Mouse (Mus musculus) common myeloid progenitor, adult 5-6 weeks (primary cell): ENCODE results near the gene Il22ra1. TPM values are rescaled to one million over a fixed set of nuclear protein-coding genes. Genes with fewer than 3 reads are reported as not detected.

Experiments used
- ATAC-seq: replicated peaks from 2 replicates; pipeline ENCODE4 v1.8.0; 2016; ENCODE audit warnings: low read depth, mild to moderate bottlenecking, moderate TSS enrichment, inconsistent platforms; ENCODE audit not compliant: poor library complexity, severe bottlenecking
- total RNA-seq: library from RNA; stranded (forward); fragments of 200-1000, 187-1606 nt; gene quantifications from 2 replicates; pipeline ENCODE4 v1.2.3, GENCODE M21; 2017

Gene Il22ra1
- total RNA-seq, 1 experiment from 2014 or later, result not detected

GRCm38 (mm10) chr4:135768572-135769526 lies 40.9 kb downstream of the Il22ra1 start:
- peak; percentile 53; the same call in 1 of the 2 replicates for ATAC-seq

GRCm38 (mm10) chr4:135770611-135771305 lies 42.8 kb downstream of the Il22ra1 start:
- no peak for ATAC-seq

- no peak for ATAC-seq
Measured at GRCm38 (mm10) chr4:135771592-135771991, 43.6 kb downstream of the Il22ra1 start.

GRCm38 (mm10) chr4:135772671-135773070 lies 44.7 kb downstream of the Il22ra1 start:
- ATAC-seq, result no peak

DNA sequence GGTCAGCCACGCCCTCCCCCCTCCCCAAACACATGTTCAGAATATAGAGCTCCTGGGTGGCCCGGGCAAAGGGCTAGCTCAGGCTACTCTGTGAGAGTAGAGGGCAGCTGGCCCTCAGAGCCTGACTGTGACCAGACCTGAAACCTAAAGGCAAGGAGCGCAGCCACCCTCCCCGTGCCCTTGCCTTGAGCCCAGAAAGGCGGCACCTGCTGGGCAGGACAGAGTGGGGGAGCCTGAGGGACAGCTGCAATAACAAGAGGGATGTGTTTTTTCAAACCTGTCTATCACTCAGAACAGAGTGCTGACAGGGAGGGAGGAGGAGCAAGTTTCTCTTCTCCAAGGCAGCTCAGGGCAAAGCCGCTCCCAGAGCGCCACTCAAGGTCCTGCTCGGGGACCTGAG lies 46.5 kb downstream of the Il22ra1 start:
- ATAC-seq, result no peak

GRCm38 (mm10) chr4:135776850-135777249 lies 48.9 kb downstream of the Il22ra1 start:
- no peak for ATAC-seq

- ATAC-seq, result no peak
Measured at GRCm38 (mm10) chr4:135779661-135780060, 51.7 kb downstream of the Il22ra1 start.

GRCm38 (mm10) chr4:135780255-135780654 lies 52.3 kb downstream of the Il22ra1 start:
- no peak for ATAC-seq

DNA sequence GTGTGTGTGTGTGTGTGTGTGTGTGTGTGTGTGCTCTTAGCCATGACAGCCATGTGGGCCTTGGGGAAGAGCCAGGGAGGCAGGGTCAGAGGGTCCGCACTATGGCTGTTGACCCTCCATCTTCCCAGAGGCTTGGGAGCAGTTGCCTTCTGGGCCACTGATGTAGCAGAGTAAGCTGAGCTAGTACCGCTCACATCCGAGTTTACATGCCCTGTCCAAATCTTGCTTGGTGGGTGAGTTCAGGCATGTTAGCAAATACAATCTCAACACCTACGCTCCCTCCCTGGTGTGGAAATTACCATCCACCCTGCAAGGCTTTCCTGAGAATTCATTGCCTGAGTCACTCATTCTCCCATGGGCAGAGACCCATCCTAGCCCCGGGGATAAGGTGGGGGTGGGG lies 53.3 kb downstream of the Il22ra1 start:
- ATAC-seq, result no peak

DNA sequence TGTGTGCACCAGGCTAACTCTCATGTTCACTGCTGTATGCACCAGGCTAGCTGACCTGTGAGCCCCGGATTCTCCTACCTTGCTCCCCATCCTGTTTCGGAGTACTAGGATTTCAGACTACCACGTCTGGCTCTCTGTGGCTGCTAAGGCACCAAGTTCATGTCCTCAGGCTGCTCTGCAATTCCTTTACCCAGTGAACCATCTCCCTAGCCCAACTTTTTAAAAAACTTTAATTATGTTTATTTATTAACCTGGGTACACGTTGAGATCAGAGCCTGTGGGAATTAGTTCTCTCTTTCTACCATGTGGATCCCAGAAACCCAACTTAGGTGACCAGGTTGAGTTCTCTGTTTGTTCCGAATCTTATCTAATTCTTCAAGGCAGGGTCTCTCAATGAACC lies 58.6 kb downstream of the Il22ra1 start:
- ATAC-seq, result no peak

DNA sequence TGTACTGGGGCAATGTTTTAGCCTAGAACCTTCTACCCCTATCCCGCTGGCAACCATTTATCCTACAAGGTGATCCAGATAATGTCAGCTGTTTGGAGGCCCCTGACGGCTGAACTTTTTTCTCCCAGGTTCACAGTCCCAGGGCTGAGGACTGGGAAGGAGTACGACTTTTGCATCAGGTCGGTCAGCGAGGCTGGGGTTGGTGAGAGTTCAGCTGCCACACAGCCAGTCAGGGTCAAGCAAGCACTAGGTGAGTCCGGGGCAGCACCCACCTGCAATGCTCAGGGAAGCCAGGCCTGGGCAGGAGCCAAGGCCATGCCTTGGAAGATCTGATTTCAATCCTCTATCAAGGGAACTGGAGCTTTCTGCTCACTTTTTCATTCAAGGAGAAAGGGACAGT lies 59.3 kb downstream of the Il22ra1 start:
- ATAC-seq, result no peak

DNA sequence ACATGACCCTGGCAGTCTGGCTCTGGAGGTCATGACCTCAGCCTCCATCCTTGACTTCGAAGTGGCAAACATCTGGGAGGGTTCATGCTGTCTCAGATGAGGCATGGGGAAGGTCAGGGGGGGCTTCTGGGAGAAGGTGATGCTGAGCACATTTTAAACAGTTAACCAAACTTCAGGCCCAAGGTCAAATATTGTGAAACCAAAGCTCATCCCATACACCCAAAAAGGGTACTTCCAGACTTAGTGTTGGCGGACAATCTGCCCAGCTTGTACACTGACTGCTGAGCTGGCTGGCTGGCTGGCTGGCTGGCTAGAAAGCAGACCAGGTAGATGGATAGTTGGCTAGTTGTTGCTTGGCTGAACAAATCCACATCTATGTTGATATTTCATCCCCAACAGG lies 61.2 kb downstream of the Il22ra1 start:
- no peak for ATAC-seq

DNA sequence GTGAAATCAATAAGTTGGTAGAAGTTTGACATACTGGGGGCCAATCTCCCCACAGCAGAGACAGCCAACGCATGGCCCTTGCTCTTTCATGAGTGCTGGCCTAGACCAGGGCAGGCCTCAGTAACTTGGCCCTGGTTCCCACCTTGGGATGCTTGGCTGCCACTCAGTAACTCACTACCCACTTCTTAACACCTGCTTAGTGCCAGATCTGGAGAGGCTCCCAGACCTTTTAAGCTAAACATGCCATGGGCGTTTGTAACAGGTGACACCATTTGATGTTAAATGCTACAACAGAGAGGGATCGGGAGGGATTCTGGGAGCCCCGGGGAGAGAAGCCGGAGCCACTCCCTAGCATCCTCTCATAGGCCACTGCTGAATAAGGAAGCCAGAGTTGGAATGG lies 64.8 kb downstream of the Il22ra1 start:
- ATAC-seq, result no peak

DNA sequence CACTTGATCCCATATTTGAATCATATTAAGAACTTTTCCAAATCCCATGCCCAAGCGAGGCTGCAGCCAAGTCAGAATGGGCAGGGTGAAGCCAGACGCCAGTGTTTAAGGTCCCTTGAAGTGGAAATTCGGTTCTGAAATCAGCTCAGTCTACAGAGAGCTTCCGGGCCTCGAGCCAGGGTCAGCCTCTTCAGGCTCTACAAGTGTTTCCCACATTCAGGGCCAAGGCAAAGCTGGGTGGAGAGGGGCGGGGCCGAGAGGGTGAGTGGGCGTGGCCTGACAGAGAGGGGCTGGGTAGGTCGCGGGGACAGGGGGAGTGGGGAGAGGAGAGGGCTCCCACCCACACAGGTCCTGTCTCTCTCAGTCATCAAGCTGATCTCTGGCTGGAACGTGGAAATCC lies 70.0 kb downstream of the Il22ra1 start:
- no peak for ATAC-seq

GRCm38 (mm10) chr4:135801543-135801942 lies 73.6 kb downstream of the Il22ra1 start:
- peak; percentile 84 for ATAC-seq

Other genes with a start within 250 kb of the Il22ra1 start
- gene Stpg1, start 233.4 kb upstream of the Il22ra1 start, total RNA-seq, result not detected in 2 replicates
- gene Nipal3, start 233.1 kb upstream of the Il22ra1 start, total RNA-seq, result 31.7 and 39.1 TPM in 2 replicates
- not detected in 2 replicates for gene Grhl3, start 154.5 kb upstream of the Il22ra1 start, total RNA-seq
- gene Ifnlr1, start 41.9 kb upstream of the Il22ra1 start, total RNA-seq, result 0.29 TPM in 1 of 2 replicates, not detected in the other
- gene Myom3, start 31.5 kb downstream of the Il22ra1 start, total RNA-seq, result not detected in 2 replicates
- 292 and 303 TPM in 2 replicates for gene Srsf10, start 127.6 kb downstream of the Il22ra1 start, total RNA-seq
- 146 and 189 TPM in 2 replicates for gene Pnrc2, start 145.7 kb downstream of the Il22ra1 start, total RNA-seq
- gene Cnr2, start 167.2 kb downstream of the Il22ra1 start, total RNA-seq, result 9.4 and 10.9 TPM in 2 replicates
- gene Fuca1, start 192.6 kb downstream of the Il22ra1 start, total RNA-seq, result 70.8 and 71.5 TPM in 2 replicates
- 23.8 and 48.2 TPM in 2 replicates for gene Hmgcl, start 218.3 kb downstream of the Il22ra1 start, total RNA-seq
- 4.1 and 4.2 TPM in 2 replicates for gene Gale, start 235.6 kb downstream of the Il22ra1 start, total RNA-seq
- 11.0 and 16.1 TPM in 2 replicates for gene Lypla2, start 244.5 kb downstream of the Il22ra1 start, total RNA-seq